Mouse (Mus musculus) heart, embryonic 11.5 days (tissue): Measurements from ENCODE around the gene Ptpn14. TPM values are rescaled to one million over a fixed set of nuclear protein-coding genes. Genes with fewer than 3 reads are reported as not detected.

ENCODE experiments used
- ATAC-seq: fragments of 200-750 bp; cut with Nextera tagmentation; replicated peaks from 2 replicates; pipeline ENCODE4 v1.8.0; 2017; ENCODE audit warnings: moderate library complexity; ENCODE audit not compliant: insufficient number of reproducible peaks, low FRiP score, low TSS enrichment
- H3K27ac ChIP-seq: fragments of 300-500 bp; sonication (generic); 2 replicates; pipeline ENCODE4 v1.5.1; 2014; ENCODE audit warnings: mild to moderate bottlenecking, low read depth, low read length
- H3K27me3 ChIP-seq: fragments of 300-500 bp; sonication (generic); 2 replicates; pipeline ENCODE4 v1.6.1; 2014; ENCODE audit warnings: mild to moderate bottlenecking, low read length, mixed read lengths; ENCODE audit not compliant: control insufficient read depth, insufficient read depth
- H3K36me3 ChIP-seq: fragments of 300-500 bp; sonication (generic); 2 replicates; pipeline ENCODE4 v1.6.1; 2014; ENCODE audit warnings: mild to moderate bottlenecking, low read length, moderate library complexity, mixed read lengths; ENCODE audit not compliant: control insufficient read depth, insufficient read depth
- H3K4me1 ChIP-seq: fragments of 300-500 bp; sonication (generic); 2 replicates; pipeline ENCODE4 v1.6.1; 2014; ENCODE audit warnings: low read length; ENCODE audit not compliant: control insufficient read depth, insufficient read depth
- H3K4me2 ChIP-seq: fragments of 300-500 bp; sonication (generic); 2 replicates; pipeline ENCODE4 v1.6.1; 2014; ENCODE audit warnings: mild to moderate bottlenecking, moderate library complexity
- H3K4me3 ChIP-seq: fragments of 300-500 bp; sonication (generic); 2 replicates; pipeline ENCODE4 v1.5.1; 2014; ENCODE audit warnings: low read depth, low read length
- H3K9ac ChIP-seq: fragments of 300-500 bp; sonication (generic); 2 replicates; pipeline ENCODE4 v1.6.1; 2014; ENCODE audit warnings: mild to moderate bottlenecking, low read depth, low read length, moderate library complexity
- H3K9me3 ChIP-seq: fragments of 300-500 bp; sonication (generic); replicated peaks from 2 replicates; pipeline ENCODE4 v1.6.1; 2016; ENCODE audit warnings: low read length; ENCODE audit not compliant: control insufficient read depth
- WGBS: fragments of 180-500 bp; shearing (Covaris S2); extraction: QIAGEN DNeasy Blood & Tissue Kit; methylation state at CpG from one replicate; pipeline ENCODE4 v1.1.7; 2014; ENCODE audit not compliant: insufficient replicate concordance; 5-methylcytosine and 5-hydroxymethylcytosine counted together
- polyA plus RNA-seq: library from polyadenylated mRNA; unstranded; fragments of >200 nt; fragmentation: Nextera tagmentation; extraction: Ambion mirVana; gene quantifications from 2 replicates; pipeline ENCODE4 v1.2.1, GENCODE M21; 2014

Ptpn14 gene
- polyA plus RNA-seq, 1 experiment from 2014 or later = 10.1 TPM

DNA sequence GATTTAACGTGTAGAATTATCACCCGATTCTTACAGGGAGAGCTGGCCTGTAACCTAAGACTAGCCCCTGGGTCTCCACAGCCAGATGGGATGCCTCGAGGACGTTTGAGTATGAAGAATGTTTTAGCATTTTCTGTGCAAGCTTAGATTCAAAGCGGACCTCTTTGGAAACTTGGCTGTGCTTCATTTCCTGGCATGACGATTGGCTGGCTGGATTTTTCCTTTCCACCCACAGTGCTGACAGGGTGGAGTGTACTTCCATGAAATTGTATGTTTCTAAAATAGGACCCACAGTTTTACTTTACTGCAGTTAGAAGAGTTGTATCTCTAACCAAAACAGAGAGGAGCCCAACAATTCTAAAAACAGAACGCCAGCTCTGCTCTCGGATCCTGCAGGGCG lies 89.7 kb downstream of the Ptpn14 start:
- 64% methylated on average over 9 of the region's 9 CpGs for WGBS
- H3K36me3 ChIP-seq = no peaks in the 10 kb centered on the region
- H3K9me3 ChIP-seq = no peaks in the 10 kb centered on the region
- H3K9ac ChIP-seq = no peak overlapping the region
- no peak overlapping the region for H3K4me2 ChIP-seq
- ATAC-seq = no peak
- peaks cover 34% of the 10 kb centered on the region for H3K4me1 ChIP-seq
- peak overlapping the region; percentile 59 for H3K27ac ChIP-seq
- H3K4me3 ChIP-seq = no peak overlapping the region
- no peaks in the 10 kb centered on the region for H3K27me3 ChIP-seq

DNA sequence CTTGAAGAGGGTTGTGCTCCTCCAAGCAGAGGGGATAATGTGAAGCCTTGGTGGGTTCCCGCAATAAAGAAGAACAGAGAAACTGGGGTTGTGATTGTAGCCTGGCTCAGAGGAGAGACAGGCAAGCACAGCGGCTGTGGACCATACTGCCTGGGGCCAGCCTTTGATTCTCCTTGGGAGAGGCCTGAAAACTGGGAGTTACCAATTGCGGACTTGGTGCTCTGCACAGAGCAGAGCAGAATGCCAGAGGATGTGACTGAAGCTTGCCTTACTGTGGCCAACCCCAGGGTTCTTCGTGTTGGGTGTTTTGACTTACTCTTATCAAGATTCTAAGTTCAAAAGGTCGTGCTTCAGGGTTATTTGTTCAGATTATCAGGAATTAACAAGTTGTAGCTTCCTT lies 92.0 kb downstream of the Ptpn14 start:
- no peak overlapping the region for H3K27ac ChIP-seq
- no peaks in the 10 kb centered on the region for H3K36me3 ChIP-seq
- H3K4me1 ChIP-seq = peaks cover 34% of the 10 kb centered on the region
- 36% methylated on average over 5 of the region's 5 CpGs for WGBS
- H3K4me3 ChIP-seq = no peak overlapping the region
- H3K4me2 ChIP-seq = no peak overlapping the region
- no peak for ATAC-seq
- no peaks in the 10 kb centered on the region for H3K9me3 ChIP-seq
- no peaks in the 10 kb centered on the region for H3K27me3 ChIP-seq
- no peak overlapping the region for H3K9ac ChIP-seq

DNA sequence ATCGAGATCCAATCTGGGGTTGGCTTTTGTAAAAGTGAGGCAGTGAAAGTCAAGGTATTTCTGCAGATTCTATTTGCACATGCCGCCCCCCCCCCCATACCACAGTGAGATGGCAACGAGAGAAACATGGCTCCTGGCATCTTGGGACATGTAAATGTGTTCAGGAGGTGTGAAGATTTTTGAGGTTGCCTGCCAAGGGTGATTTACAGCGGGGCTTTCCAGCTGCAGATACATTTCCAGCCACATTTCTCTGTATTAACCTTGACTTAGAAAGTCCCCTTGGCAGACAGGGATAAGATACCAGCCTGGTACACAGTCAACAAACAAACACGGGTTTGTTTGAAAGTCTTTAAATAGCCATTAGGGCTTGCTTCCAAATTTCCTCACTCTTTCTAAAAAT lies 96.4 kb downstream of the Ptpn14 start:
- no peak overlapping the region for H3K27ac ChIP-seq
- WGBS = 77% methylated on average over 5 of the region's 5 CpGs

DNA sequence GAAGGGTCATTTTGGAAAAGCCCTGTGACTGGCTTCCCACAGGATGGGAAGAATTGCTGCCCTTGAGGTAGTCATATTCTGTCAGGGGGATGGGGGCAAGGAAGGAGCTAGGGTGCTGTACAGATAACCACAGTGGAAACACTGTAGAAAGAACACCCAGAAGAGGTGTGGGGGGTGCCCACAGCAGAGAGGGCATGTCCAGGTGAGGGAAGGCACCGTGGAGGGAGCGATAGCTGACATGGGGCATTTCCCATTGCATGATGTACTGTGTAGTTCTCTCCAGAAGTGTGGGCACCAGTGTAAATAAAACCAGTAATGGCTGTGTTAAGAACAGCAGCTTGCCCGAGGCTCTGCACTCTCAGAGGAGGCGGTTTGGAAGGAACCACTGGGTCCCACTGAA lies 102.3 kb downstream of the Ptpn14 start:
- Histone ChIP-seq H3K9me3 (no peaks in the 10 kb centered on the region), H3K4me1 (peaks cover 5% of the 10 kb centered on the region), H3K27ac (no peak overlapping the region)

More for the DNA sequence above, 96.4 kb downstream of the Ptpn14 start:
- Histone ChIP-seq H3K36me3 (peaks cover 10% of the 10 kb centered on the region), H3K4me2 (no peak overlapping the region), H3K4me1 (peaks cover 11% of the 10 kb centered on the region), H3K9ac (no peak overlapping the region), H3K4me3 (no peak overlapping the region), H3K27me3 (no peaks in the 10 kb centered on the region), H3K9me3 (no peaks in the 10 kb centered on the region)
- no peak for ATAC-seq

DNA sequence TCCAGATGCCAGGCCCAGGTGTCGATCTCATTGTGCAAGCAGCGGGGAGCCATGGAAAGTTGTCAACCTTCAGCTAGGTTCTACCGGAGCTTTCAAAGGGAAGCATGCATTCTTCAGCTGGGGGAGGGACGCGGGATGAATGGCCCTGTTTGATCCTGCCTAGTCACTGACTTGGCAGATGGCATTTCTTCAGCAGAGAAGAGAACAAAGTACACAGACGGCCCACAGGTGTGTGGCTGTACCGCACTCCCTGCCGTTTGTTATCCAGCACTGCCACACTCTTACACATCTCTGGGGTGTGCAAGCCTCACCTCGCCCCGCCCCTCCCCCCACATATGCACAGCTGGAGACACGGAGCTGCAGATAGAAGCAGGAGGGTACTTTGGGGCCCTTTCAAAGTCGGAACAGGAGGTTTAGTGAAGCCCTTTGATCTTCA lies 102.7 kb downstream of the Ptpn14 start:
- Histone ChIP-seq H3K4me2 (no peak overlapping the region), H3K9ac (no peak overlapping the region), H3K4me1 (peaks cover 5% of the 10 kb centered on the region), H3K36me3 (peaks cover 10% of the 10 kb centered on the region), H3K27me3 (no peaks in the 10 kb centered on the region), H3K9me3 (no peaks in the 10 kb centered on the region), H3K27ac (no peak overlapping the region), H3K4me3 (no peak overlapping the region)
- WGBS = 15% methylated on average over 12 of the region's 12 CpGs
- no peak for ATAC-seq

More for the DNA sequence above, 102.3 kb downstream of the Ptpn14 start:
- H3K9ac ChIP-seq = no peak overlapping the region
- no peak for ATAC-seq
- no peak overlapping the region for H3K4me2 ChIP-seq
- H3K4me3 ChIP-seq = no peak overlapping the region
- no peaks in the 10 kb centered on the region for H3K27me3 ChIP-seq
- whole genome bisulfite sequencing = 64% methylated on average over 4 of the region's 4 CpGs
- H3K36me3 ChIP-seq = peaks cover 10% of the 10 kb centered on the region

DNA sequence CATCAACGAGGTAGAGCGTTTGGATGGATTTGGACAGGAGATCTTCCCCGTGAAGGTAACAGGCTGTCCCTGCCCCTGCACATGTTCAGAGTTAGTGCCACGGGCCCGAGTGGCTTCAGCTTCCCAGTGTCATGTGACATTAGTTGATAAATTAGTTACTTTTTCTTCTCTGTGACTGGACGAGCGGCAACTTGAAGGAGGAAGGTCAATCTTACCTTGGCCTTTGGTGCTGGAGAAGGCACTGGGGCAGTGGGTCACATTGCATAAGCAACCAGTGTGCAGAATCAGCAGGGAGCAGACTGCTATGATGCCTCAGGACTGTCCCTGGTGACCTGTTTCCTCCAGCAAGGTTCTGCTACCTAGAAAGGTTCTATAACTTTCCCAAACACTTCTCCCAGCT lies 105.3 kb downstream of the Ptpn14 start:
- no peaks in the 10 kb centered on the region for H3K27me3 ChIP-seq
- peaks cover 5% of the 10 kb centered on the region for H3K4me1 ChIP-seq
- no peak overlapping the region for H3K4me2 ChIP-seq
- no peak for ATAC-seq
- 81% methylated on average over 7 of the region's 7 CpGs for WGBS
- H3K27ac ChIP-seq = no peak overlapping the region
- no peak overlapping the region for H3K9ac ChIP-seq
- H3K4me3 ChIP-seq = no peak overlapping the region
- no peaks in the 10 kb centered on the region for H3K9me3 ChIP-seq
- peaks cover 9% of the 10 kb centered on the region for H3K36me3 ChIP-seq

DNA sequence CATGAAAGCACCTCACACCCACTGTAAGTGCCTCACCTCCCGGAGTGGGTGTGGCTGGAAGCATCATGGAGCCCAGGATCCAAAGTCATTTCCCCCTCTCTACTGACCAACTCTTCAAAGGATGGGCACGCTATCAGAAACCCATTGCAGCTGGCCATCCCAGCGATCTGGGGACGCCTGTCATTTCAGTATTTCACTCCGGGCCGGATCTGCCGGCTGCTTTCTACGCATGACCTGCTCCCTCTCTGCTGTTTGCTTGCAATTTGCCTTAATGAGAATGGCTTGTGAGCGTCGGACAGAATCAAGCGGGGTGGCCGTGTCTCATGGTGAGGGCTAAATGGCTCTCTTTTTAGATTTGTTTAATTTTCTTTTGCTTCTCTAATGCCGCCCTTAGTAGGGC lies 106.1 kb downstream of the Ptpn14 start:
- Histone ChIP-seq H3K4me1 (peaks cover 5% of the 10 kb centered on the region), H3K4me2 (no peak overlapping the region), H3K9me3 (no peaks in the 10 kb centered on the region), H3K27me3 (no peaks in the 10 kb centered on the region), H3K36me3 (peaks cover 5% of the 10 kb centered on the region; the same call in 1 of the 2 replicates), H3K9ac (no peak overlapping the region), H3K27ac (no peak overlapping the region), H3K4me3 (no peak overlapping the region)
- ATAC-seq = no peak
- 86% methylated on average over 13 of the region's 13 CpGs for WGBS

DNA sequence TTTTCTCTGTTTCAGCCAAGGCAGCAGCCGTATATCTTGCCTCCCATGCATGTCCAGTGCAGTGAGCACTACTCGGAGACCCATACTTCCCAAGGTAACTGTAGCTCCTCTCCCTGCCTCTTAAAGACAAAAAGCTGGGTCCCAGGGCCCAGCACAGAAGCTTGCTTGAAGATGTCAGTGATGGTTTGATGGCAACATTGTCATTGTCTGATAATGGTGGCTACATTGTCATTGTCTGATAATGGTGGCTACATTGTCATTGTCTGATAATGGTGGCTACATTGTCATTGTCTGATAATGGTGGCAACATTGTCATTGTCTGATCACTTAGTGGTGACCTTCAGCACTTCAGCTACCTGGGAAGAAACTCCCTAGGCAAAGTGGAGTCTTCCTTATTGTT lies 118.3 kb downstream of the Ptpn14 start:
- Histone ChIP-seq H3K4me1 (peaks cover 7% of the 10 kb centered on the region), H3K27ac (no peak overlapping the region), H3K4me2 (no peak overlapping the region), H3K9me3 (no peaks in the 10 kb centered on the region), H3K27me3 (no peaks in the 10 kb centered on the region), H3K4me3 (no peak overlapping the region), H3K9ac (no peak overlapping the region), H3K36me3 (peaks cover 15% of the 10 kb centered on the region)
- no peak for ATAC-seq
- WGBS = 76% methylated on average over 2 of the region's 2 CpGs

DNA sequence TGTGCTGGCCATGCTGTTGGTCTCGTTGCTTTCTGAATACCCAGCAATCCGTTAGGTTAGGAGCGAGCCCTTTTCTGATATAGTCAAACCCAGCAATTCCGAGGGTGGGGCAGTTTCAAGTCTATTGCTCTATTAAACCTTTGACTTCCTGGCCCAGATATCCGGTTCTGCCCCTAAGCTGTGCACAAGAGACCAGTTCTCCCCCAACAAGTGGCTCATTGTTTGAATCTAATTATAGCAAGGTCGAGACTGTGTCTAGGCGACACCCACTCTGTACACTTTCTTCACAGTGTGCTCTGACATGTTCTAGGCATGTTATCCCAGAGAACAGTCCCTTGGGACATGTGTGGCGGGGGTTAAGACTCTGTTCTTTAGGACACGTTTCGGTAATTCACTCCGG lies 121.5 kb downstream of the Ptpn14 start:
- H3K4me2 ChIP-seq = no peak overlapping the region
- H3K4me3 ChIP-seq = no peak overlapping the region
- no peaks in the 10 kb centered on the region for H3K27me3 ChIP-seq
- no peak overlapping the region for H3K9ac ChIP-seq
- 65% methylated on average over 11 of the region's 11 CpGs for WGBS
- peaks cover 13% of the 10 kb centered on the region for H3K36me3 ChIP-seq
- ATAC-seq = no peak
- H3K4me1 ChIP-seq = peaks cover 7% of the 10 kb centered on the region
- H3K27ac ChIP-seq = peak overlapping the region; percentile 46; the same call in 1 of the 2 replicates
- no peaks in the 10 kb centered on the region for H3K9me3 ChIP-seq
